Mouse (Mus musculus): Measurements from ENCODE around the gene Olfr558.

Gene Olfr558

GRCm38 (mm10) chr7:102701915-102702314, at the start of gene Olfr558:
Olfr558 (plus strand) TSS chr7:102702215.
- no peak for DNase-seq (ENCODE audit: low read depth)

- no peak for DNase-seq (ENCODE audit: low read depth)
Observed at GRCm38 (mm10) chr7:102658523-102658922, 43.5 kb upstream of the Olfr558 start, which contains the start of gene Olfr555. Olfr555 (plus strand) TSS chr7:102658823.

- DNase-seq (ENCODE audit: low read depth), result no peak
Observed at GRCm38 (mm10) chr7:102664599-102664998, 37.4 kb upstream of the Olfr558 start, which contains the start of gene Olfr556. Olfr556 (plus strand) TSS chr7:102664899.

- peak; percentile 31 for DNase-seq (ENCODE audit: low read depth)
Observed at GRCm38 (mm10) chr7:102665378-102665777, 36.6 kb upstream of the Olfr558 start.

GRCm38 (mm10) chr7:102676225-102676624, 25.8 kb upstream of the Olfr558 start:
- DNase-seq (ENCODE audit: low read depth), result no peak

GRCm38 (mm10) chr7:102681916-102682315, 20.1 kb upstream of the Olfr558 start:
- DNase-seq (ENCODE audit: low read depth), result no peak

- peak; percentile 95 for DNase-seq (ENCODE audit: low read depth)
Observed at GRCm38 (mm10) chr7:102686944-102687501, 15.0 kb upstream of the Olfr558 start, which contains the start of gene Trim68. Trim68 (minus strand) TSS chr7:102687327.

- DNase-seq (ENCODE audit: low read depth), result peak; percentile 80
Observed at GRCm38 (mm10) chr7:102695358-102696125, 6.5 kb upstream of the Olfr558 start, which contains the start of gene Olfr557. Olfr557 (plus strand) TSS chr7:102695910.

- no peak for DNase-seq (ENCODE audit: low read depth)
Observed at GRCm38 (mm10) chr7:102698461-102698860, 3.6 kb upstream of the Olfr558 start.

GRCm38 (mm10) chr7:102718970-102719369, 17.0 kb downstream of the Olfr558 start, which contains the start of gene Olfr33:
Olfr33 (minus strand) TSS chr7:102719070.
- no peak for DNase-seq (ENCODE audit: low read depth)

- no peak for DNase-seq (ENCODE audit: low read depth)
Observed at GRCm38 (mm10) chr7:102727391-102727790, 25.4 kb downstream of the Olfr558 start, which contains the start of gene Olfr559. Olfr559 (minus strand) TSS chr7:102727491.

GRCm38 (mm10) chr7:102733793-102734192, 31.8 kb downstream of the Olfr558 start:
- no peak for DNase-seq (ENCODE audit: low read depth)

- DNase-seq (ENCODE audit: low read depth), result no peak
Observed at GRCm38 (mm10) chr7:102737705-102738104, 35.7 kb downstream of the Olfr558 start.

- DNase-seq (ENCODE audit: low read depth), result peak; percentile 17
Observed at GRCm38 (mm10) chr7:102752086-102752485, 50.1 kb downstream of the Olfr558 start.

GRCm38 (mm10) chr7:102759266-102759665, 57.3 kb downstream of the Olfr558 start, which contains the start of the genes Olfr560 and Olfr78:
Olfr560 (minus strand) TSS chr7:102759366.
Olfr78 (minus strand) TSS chr7:102759471.
- DNase-seq (ENCODE audit: low read depth), result no peak
